Mouse (Mus musculus) spleen, postnatal 10 days (tissue): ENCODE data around the gene Limch1.

ENCODE experiments used
- DNase-seq, 2 experiments: peaks; one replicate each; pipeline ENCODE4 v3.0.0; 2021 to 2022; ENCODE audit warnings: low spot score in 2 of 2

The Limch1 gene

DNA sequence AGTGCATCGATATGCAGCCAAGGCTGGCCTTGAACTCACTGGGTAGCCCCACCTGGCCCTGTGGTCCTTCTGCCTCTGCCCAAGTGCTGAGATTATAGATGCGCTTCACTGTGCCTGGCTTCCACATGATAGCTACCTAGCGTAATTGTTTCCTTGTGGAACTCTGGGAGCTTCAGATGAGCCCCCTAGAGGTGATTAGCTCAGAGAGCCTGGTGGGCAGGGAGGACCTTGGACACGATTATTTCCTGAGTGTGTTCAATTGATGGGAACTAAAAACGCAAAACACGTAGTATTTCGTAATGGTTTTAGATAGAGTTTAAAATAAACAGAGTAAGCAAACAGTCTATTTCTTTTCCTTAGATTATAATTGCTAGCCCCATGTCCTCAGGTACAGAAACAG lies 287.0 kb downstream of the Limch1 start:
- DNase-seq, result no peak

DNA sequence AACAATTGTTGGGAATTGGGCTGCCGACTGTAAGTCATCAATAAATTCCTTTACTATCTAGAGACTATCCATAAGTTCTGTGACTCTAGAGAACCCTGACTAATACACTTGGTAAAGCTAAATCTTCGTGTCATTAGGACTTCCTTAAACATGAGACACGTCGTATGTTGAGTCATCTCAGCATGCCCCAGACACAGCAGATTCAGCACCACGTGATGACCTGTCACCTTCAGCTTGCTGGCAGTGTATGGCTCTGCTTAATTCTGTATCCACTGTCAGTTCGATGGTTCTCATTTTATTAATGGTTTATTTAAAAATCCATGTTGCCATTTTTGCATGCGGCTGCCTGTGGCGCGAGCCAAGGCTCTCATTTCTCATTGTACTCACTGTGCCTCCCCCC lies 298.3 kb downstream of the Limch1 start:
- no peak for DNase-seq

DNA sequence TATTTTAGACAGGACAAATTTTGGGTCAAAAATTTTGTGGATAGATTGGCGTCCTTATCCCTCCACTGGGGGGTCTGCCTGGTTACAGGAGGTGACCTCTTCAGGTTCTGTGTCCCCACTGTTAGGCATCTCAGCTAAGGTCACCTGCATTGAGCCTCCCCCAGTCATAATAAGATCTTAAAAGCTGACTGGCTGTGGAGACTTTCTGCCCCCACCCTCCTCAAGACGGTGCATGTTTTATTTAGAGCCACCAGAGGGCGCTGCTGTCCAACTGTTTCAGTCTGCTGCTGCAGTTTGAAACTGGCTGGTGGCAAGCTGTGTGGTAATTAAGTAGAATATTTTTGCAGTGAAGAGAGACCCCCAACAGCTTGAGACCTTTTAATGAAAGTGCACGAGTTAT lies 302.4 kb downstream of the Limch1 start:
- peak in 1 of 2 experiments; percentile 34 for DNase-seq

DNA sequence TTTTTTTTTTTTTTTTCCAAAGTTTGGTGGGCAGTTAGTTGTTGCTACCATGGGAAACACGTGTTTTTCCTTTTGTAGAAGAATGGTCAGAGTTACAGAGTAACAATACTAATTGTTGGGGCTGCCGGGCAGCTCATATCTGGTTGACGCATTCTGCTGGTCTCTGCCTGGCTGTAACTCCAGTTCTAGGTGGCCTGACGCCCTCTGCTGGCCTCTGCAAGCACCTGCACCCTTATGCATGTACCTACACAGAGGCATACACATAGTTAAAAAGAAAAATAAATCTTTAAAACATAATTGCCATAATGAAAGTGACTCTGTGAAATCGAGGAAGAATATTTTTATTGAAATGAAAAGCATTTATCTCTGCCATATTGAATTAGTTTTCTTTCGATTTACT lies 312.2 kb downstream of the Limch1 start:
- no peak for DNase-seq

DNA sequence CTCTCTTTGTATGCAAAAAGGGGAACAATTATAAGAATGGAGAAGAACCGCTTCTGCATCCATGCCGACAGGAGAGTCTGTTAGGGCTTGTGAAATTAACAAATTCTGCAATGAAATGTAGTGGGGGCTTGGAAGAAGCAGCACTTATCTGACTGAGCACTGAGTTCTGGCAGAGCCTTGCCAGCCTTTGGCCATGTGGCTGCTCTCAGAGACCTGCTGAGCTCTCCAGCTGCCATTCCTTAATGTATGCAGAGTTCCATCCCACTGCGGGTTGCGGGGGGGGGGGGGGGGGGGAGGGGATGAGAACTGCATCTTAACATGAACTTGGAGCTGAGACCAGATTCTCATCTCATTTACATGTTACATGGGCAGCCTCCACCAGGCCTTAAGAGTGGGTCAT lies 314.9 kb downstream of the Limch1 start:
- DNase-seq, result no peak

DNA sequence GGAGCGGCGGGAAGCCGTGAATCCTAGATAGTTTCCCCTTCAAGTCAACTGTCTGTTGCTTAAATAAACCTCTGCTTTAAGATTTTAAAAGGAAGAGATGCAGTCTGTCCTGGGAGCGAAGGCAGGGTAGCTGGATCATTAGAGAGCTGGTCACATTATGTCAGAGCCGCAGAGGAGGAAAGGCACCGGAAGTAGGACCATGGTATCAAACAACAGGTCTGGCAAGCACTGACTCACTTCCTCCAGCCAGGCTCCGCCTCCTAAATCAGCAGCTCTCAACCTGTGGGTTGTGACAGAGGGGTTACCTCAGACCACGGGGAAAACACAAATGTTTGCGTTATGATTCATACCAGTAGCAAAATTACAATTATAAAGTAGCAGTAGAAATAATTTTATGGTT lies 318.0 kb downstream of the Limch1 start:
- DNase-seq, result no peak

GRCm38 (mm10) chr5:67083117-67083516 lies 337.5 kb downstream of the Limch1 start:
- no peak for DNase-seq

GRCm38 (mm10) chr5:67090856-67091255 lies 345.2 kb downstream of the Limch1 start:
- no peak for DNase-seq

GRCm38 (mm10) chr5:67091766-67092165 lies 346.1 kb downstream of the Limch1 start:
- DNase-seq, result no peak

- DNase-seq, result no peak
These were observed 348.4 kb downstream of the Limch1 start for GRCm38 (mm10) chr5:67093991-67094390.

- no peak for DNase-seq
These were observed 349.5 kb downstream of the Limch1 start for GRCm38 (mm10) chr5:67095153-67095552.

GRCm38 (mm10) chr5:67095651-67096377 lies 350.2 kb downstream of the Limch1 start:
- DNase-seq, result no peak

- DNase-seq, result no peak
These were observed 350.7 kb downstream of the Limch1 start for GRCm38 (mm10) chr5:67096378-67096771.

DNA sequence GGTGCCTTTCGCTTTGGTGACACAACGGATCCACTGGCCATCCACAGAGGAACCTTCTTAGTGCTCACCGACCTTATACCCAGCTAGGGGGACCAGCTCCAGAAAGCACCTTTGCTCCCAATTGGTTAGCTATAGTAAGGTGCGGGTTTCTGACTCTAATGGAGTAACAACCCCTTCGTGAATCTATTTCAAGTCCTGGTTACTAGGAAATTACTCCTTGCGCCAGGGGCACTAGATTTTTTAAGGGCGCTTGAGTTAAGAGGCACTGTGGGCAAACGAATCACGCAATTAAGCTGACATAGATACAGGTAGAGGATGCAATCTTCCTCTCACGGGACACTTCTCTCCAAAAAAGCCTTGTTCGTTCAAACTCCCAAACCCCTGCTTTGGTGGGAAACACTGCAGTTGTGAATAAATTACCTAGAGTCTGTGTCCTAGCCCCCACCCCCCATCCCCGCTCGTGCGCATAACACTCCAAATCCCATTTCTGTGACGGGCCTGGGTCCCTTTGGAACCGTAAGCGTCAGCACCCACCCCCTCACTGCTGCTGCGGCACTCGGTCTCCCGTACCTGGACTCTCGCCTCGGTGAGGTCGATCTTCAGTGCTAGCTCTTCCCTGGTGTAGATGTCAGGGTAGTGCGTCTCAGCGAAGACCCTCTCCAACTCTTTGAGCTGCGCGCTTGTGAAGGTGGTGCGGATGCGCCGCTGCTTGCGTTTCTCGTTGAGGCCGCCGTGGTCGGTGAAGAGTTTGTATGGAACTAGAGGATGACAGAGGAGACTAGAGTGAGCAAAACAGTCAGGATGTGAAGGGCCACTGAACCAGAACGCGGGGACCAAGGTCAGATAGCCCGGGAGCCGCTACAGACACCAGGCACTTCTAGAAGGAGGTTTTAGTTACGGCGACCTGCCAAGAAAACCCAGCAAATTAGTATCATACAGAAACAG lies 351.8 kb downstream of the Limch1 start:
- no peak for DNase-seq

GRCm38 (mm10) chr5:67098051-67098732 lies 352.6 kb downstream of the Limch1 start:
- DNase-seq, result no peak

DNA sequence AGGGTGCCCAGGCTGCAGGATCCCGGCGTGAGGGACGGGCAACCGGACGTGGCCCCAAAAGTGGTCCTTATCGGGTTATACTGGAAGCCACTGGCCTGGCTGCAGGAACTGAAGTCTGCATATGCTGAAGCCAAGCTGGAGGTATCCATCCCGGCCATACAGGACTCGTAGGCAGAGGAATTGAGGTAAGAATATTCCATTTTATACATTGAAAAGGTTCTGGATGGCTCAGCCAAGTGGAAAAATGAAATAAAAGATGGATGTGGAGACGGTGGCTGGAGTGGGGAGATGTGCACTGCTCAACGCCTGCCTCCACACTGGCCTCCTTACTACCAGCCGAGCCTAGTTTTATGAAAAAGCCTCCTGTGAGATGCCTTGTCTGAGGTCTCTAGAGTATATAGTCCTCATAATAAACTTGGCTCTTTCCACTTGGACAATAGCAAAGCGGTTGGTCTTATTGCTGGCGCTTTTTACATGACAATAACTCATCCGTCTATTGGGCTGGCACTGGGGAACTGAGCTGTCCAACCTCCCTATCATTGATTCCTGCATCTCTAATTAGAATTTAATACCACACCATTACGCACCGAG lies 353.2 kb downstream of the Limch1 start, which contains the start of gene Phox2b:
TSS of gene Phox2b (minus strand) at position 569 of the 591 bp plus-strand sequence.
- no peak for DNase-seq

GRCm38 (mm10) chr5:67099393-67100271 lies 354.0 kb downstream of the Limch1 start:
- no peak for DNase-seq

GRCm38 (mm10) chr5:67100564-67101394 lies 355.2 kb downstream of the Limch1 start:
- DNase-seq, result no peak

DNA sequence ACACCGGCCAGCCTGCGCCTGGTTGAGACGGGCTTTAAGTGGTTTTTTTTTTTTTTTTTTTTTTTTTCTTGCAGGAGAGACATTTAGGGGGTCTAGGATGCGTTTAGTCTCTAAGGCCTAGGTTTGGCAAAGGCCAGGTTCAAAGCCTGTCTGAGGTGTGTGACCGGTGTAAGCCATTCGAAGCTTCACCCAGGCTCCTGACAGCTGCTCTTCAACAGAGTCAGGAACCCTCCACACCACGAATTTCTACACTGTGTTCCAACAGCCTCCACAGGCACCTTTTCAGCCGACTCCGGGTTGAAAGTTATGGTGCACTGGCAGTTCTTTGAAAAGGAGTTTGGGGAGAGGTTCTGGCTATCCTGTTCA lies 355.8 kb downstream of the Limch1 start:
- DNase-seq, result no peak
